Mouse (Mus musculus) kidney, postnatal 0 days (tissue): ENCODE data around the gene Olfr447. TPM values are rescaled to one million over a fixed set of nuclear protein-coding genes. Genes with fewer than 3 reads are reported as not detected.
A peak's percentile ranks its signal among the peaks of the same experiment; 100 is the strongest.

Experiments
- ATAC-seq: fragments of 200-750 bp; cut with Nextera tagmentation; replicated peaks from 2 replicates; pipeline ENCODE4 v1.8.0; 2017; ENCODE audit warnings: low read depth, moderate number of reproducible peaks, moderate TSS enrichment, moderate library complexity; ENCODE audit not compliant: low FRiP score
- DNase-seq: peaks from one replicate; pipeline ENCODE4 v3.0.0-alpha.2; 2016; ENCODE audit warnings: low spot score
- H3K27ac ChIP-seq: fragments of 300-500 bp; sonication (generic); 2 replicates; pipeline ENCODE4 v1.5.1; 2014; ENCODE audit warnings: mild to moderate bottlenecking
- H3K27me3 ChIP-seq: fragments of 300-500 bp; sonication (generic); 2 replicates; pipeline ENCODE4 v1.6.1; 2014; ENCODE audit warnings: low read length, mixed read lengths; ENCODE audit not compliant: insufficient read depth
- H3K36me3 ChIP-seq: fragments of 300-500 bp; sonication (generic); 2 replicates; pipeline ENCODE4 v1.6.1; 2014; ENCODE audit warnings: low read length, mixed read lengths; ENCODE audit not compliant: insufficient read depth
- H3K4me1 ChIP-seq: fragments of 300-500 bp; sonication (generic); replicated peaks from 2 replicates; pipeline ENCODE4 v1.6.1; 2014; ENCODE audit warnings: antibody characterized with exemption, low read length, mixed read lengths; ENCODE audit not compliant: insufficient read depth
- H3K4me2 ChIP-seq: fragments of 300-500 bp; sonication (generic); 2 replicates; pipeline ENCODE4 v1.6.1; 2014; ENCODE audit warnings: mild to moderate bottlenecking, low read length, moderate library complexity, mixed read lengths
- H3K4me3 ChIP-seq: fragments of 300-500 bp; sonication (generic); replicated peaks from 2 replicates; pipeline ENCODE4 v1.5.1; 2014; ENCODE audit warnings: low read depth, low read length
- H3K9ac ChIP-seq: fragments of 300-500 bp; sonication (generic); 2 replicates; pipeline ENCODE4 v1.6.1; 2014; ENCODE audit warnings: low read depth, low read length
- H3K9me3 ChIP-seq: fragments of 300-500 bp; sonication (generic); replicated peaks from 2 replicates; pipeline ENCODE4 v1.6.1; 2016; ENCODE audit warnings: low read length, inconsistent platforms, mixed read lengths
- CTCF ChIP-seq: IDR thresholded peaks from 2 replicates; pipeline ENCODE4 v1.5.1; 2016; ENCODE audit warnings: antibody characterized with exemption, low read depth, mild to moderate bottlenecking, moderate library complexity
- WGBS: fragments of 180-500 bp; shearing (Covaris S2); extraction: QIAGEN DNeasy Blood & Tissue Kit; methylation state at CpG from one replicate; pipeline ENCODE4 v1.1.7; 2014; 5-methylcytosine and 5-hydroxymethylcytosine counted together
- polyA plus RNA-seq: library from polyadenylated mRNA; unstranded; fragments of >200 nt; fragmentation: Nextera tagmentation; extraction: Ambion mirVana; gene quantifications from 2 replicates; pipeline ENCODE4 v1.2.1, GENCODE M21; 2015

The Olfr447 gene
- not detected in 2 replicates for polyA plus RNA-seq

- Histone ChIP-seq H3K27me3 (no peaks in the 10 kb centered on the region), H3K36me3 (no peaks in the 10 kb centered on the region), H3K4me1 (no peaks in the 10 kb centered on the region), H3K4me3 (no peak within 1 kb of the TSS), H3K9ac (no peak within 1 kb of the TSS), H3K27ac (no peak within 1 kb of the TSS), H3K4me2 (no peak within 1 kb of the TSS), H3K9me3 (no peaks in the 10 kb centered on the region)
- DNase-seq (no peak), ATAC-seq (no peak)
- TF ChIP-seq CTCF: no peak
Observed at GRCm38 (mm10) chr6:42908578-42908977, at the start of gene Olfr447. TSS of gene Olfr447 (plus strand) at chr6:42908878.

GRCm38 (mm10) chr6:42860222-42860819 lies 48.4 kb upstream of the Olfr447 start:
- no peak overlapping the region for H3K27ac ChIP-seq
- no peak overlapping the region for H3K9ac ChIP-seq
- DNase-seq: peak; percentile 69
- no peak overlapping the region for H3K4me2 ChIP-seq
- H3K4me3 ChIP-seq: no peak overlapping the region
- no peaks in the 10 kb centered on the region for H3K27me3 ChIP-seq
- no peaks in the 10 kb centered on the region for H3K9me3 ChIP-seq
- TF ChIP-seq CTCF: peak; percentile 78
- H3K4me1 ChIP-seq: no peaks in the 10 kb centered on the region
- no peaks in the 10 kb centered on the region for H3K36me3 ChIP-seq
- no peak for ATAC-seq
- 11% methylated on average over 4 of the region's 4 CpGs for WGBS

GRCm38 (mm10) chr6:42869695-42870094 lies 39.0 kb upstream of the Olfr447 start:
- Histone ChIP-seq H3K4me3 (no peak overlapping the region), H3K4me1 (no peaks in the 10 kb centered on the region), H3K27me3 (no peaks in the 10 kb centered on the region), H3K36me3 (no peaks in the 10 kb centered on the region), H3K9me3 (no peaks in the 10 kb centered on the region), H3K9ac (no peak overlapping the region), H3K27ac (no peak overlapping the region), H3K4me2 (no peak overlapping the region)
- WGBS: 78% methylated on average over 3 of the region's 3 CpGs
- TF ChIP-seq CTCF: no peak
- DNase-seq (no peak), ATAC-seq (no peak)

- ATAC-seq (no peak), DNase-seq (no peak)
- no peaks in the 10 kb centered on the region for H3K9me3 ChIP-seq
- H3K4me1 ChIP-seq: no peaks in the 10 kb centered on the region
- no peak for TF ChIP-seq CTCF
- no peak overlapping the region for H3K4me2 ChIP-seq
- H3K27ac ChIP-seq: no peak overlapping the region
- H3K9ac ChIP-seq: no peak overlapping the region
- H3K4me3 ChIP-seq: no peak overlapping the region
- H3K36me3 ChIP-seq: no peaks in the 10 kb centered on the region
- H3K27me3 ChIP-seq: no peaks in the 10 kb centered on the region
Observed at GRCm38 (mm10) chr6:42876323-42876722, 32.4 kb upstream of the Olfr447 start.

GRCm38 (mm10) chr6:42890141-42890540 lies 18.5 kb upstream of the Olfr447 start, which contains the start of gene Olfr448:
TSS of gene Olfr448 (plus strand) at chr6:42890441.
- no peaks in the 10 kb centered on the region for H3K36me3 ChIP-seq
- no peak for DNase-seq
- H3K4me3 ChIP-seq: no peak within 1 kb of the TSS
- no peak within 1 kb of the TSS for H3K4me2 ChIP-seq
- ATAC-seq: no peak
- H3K9ac ChIP-seq: no peak within 1 kb of the TSS
- no peaks in the 10 kb centered on the region for H3K4me1 ChIP-seq
- H3K27me3 ChIP-seq: no peaks in the 10 kb centered on the region
- no peak for TF ChIP-seq CTCF
- WGBS: 75% methylated on average over 1 of the region's 1 CpGs
- H3K9me3 ChIP-seq: no peaks in the 10 kb centered on the region
- H3K27ac ChIP-seq: no peak within 1 kb of the TSS

- 42% methylated on average over 1 of the region's 1 CpGs for WGBS
- no peaks in the 10 kb centered on the region for H3K9me3 ChIP-seq
- no peak overlapping the region for H3K4me2 ChIP-seq
- TF ChIP-seq CTCF: no peak
- no peak overlapping the region for H3K4me3 ChIP-seq
- DNase-seq (no peak), ATAC-seq (no peak)
- no peaks in the 10 kb centered on the region for H3K36me3 ChIP-seq
- no peak overlapping the region for H3K27ac ChIP-seq
- H3K9ac ChIP-seq: no peak overlapping the region
- H3K4me1 ChIP-seq: no peaks in the 10 kb centered on the region
- no peaks in the 10 kb centered on the region for H3K27me3 ChIP-seq
Observed at GRCm38 (mm10) chr6:42900345-42900744, 8.3 kb upstream of the Olfr447 start.

GRCm38 (mm10) chr6:42921077-42921476 lies 12.4 kb downstream of the Olfr447 start, which contains the start of gene Olfr446:
TSS of gene Olfr446 (plus strand) at chr6:42921377.
- WGBS: 56% methylated on average over 2 of the region's 2 CpGs
- no peak within 1 kb of the TSS for H3K4me3 ChIP-seq
- no peak within 1 kb of the TSS for H3K9ac ChIP-seq

More at GRCm38 (mm10) chr6:42921077-42921476, 12.4 kb downstream of the Olfr447 start, which contains the start of gene Olfr446:
- no peak within 1 kb of the TSS for H3K27ac ChIP-seq
- no peak for ATAC-seq
- H3K36me3 ChIP-seq: no peaks in the 10 kb centered on the region
- no peaks in the 10 kb centered on the region for H3K9me3 ChIP-seq
- no peak for TF ChIP-seq CTCF
- no peak within 1 kb of the TSS for H3K4me2 ChIP-seq
- no peaks in the 10 kb centered on the region for H3K27me3 ChIP-seq
- DNase-seq: no peak
- H3K4me1 ChIP-seq: no peaks in the 10 kb centered on the region
